Mouse (Mus musculus): ENCODE results near the gene Fdx1l.

DNA sequence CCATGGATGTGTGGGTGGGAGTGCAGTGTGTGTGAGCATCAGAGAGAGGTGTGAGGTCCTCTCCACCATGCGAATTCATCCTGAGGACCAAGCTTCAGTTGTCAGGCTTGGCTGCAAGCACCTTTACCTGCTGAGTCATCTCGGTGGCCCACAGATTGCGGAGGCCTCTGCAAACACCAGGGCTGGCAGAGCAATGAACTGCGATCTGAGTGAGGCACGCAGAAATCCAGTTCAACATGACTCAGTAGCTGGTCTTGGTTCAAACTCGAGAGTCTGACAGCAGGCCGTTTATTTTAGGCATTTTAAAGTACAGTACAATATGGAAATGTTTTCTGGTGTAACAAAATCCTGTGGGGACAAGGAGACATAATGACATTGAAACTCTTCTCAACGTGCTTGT, 24.4 kb upstream of the Fdx1l start:
- TF ChIP-seq ELF1 (IDR thresholded peaks at IDR 0.05; ENCODE audit: low read depth, low read length) (no peak), USF1 (IDR thresholded peaks at IDR 0.05; ENCODE audit: low read depth, low read length) (no peak), CTCF (IDR thresholded peaks at IDR 0.05 in 2 of 3, conservative IDR thresholded peaks at IDR 0.05 in 1 of 3; ENCODE audit: control insufficient read depth in 1 of 3, insufficient read depth in 1 of 3, low read depth in 2 of 3, low read length in 3 of 3, poor library complexity in 1 of 3, severe bottlenecking in 1 of 3) (no peak), TAL1 (IDR thresholded peaks at IDR 0.05; ENCODE audit: low read length) (no peak)

Data from MEL (cell line).